Mouse (Mus musculus) spleen, adult 2 months (tissue): Measurements from ENCODE around the gene Timm44. TPM values are rescaled to one million over a fixed set of nuclear protein-coding genes. Genes with fewer than 3 reads are reported as not detected.

Experiments
- DNase-seq, 2 experiments: peaks; one replicate each; pipeline versions ENCODE4 v3.0.0 to v3.0.0-alpha.2; 2012 to 2021; ENCODE audit warnings: low spot score in 2 of 2, low read depth in 1 of 2
- H3K27ac ChIP-seq: fragments of 200-500 bp; 2 replicates; pipeline ENCODE4 v1.5.1; 2012; ENCODE audit warnings: low read length, inconsistent platforms; ENCODE audit not compliant: insufficient read depth
- H3K27me3 ChIP-seq: fragments of 200-500 bp; 2 replicates; pipeline ENCODE4 v1.6.1; 2012; ENCODE audit warnings: mild to moderate bottlenecking, moderate library complexity, low read length, inconsistent platforms; ENCODE audit not compliant: control insufficient read depth, insufficient read depth
- H3K36me3 ChIP-seq: fragments of 200-500 bp; 2 replicates; pipeline ENCODE4 v1.6.1; 2012; ENCODE audit warnings: mild to moderate bottlenecking, low read length, inconsistent platforms; ENCODE audit not compliant: control insufficient read depth, insufficient read depth
- H3K4me1 ChIP-seq: fragments of 200-500 bp; 2 replicates; pipeline ENCODE4 v1.6.1; 2011; ENCODE audit warnings: inconsistent platforms; ENCODE audit not compliant: control insufficient read depth, insufficient read depth, insufficient read length
- H3K4me3 ChIP-seq: fragments of 200-500 bp; 2 replicates; pipeline ENCODE4 v1.5.1; 2011; ENCODE audit warnings: mild to moderate bottlenecking, inconsistent platforms; ENCODE audit not compliant: insufficient read depth, insufficient read length; ENCODE audit errors: extremely low read depth
- CTCF ChIP-seq: fragments of 200-500 bp; IDR thresholded peaks from 2 replicates; pipeline ENCODE4 v1.5.1; 2011; ENCODE audit warnings: mild to moderate bottlenecking, inconsistent platforms; ENCODE audit not compliant: insufficient read depth, insufficient read length, insufficient replicate concordance; ENCODE audit errors: extremely low read depth
- POLR2A ChIP-seq: fragments of 200-500 bp; IDR thresholded peaks from 2 replicates; pipeline ENCODE4 v1.6.1; 2011; ENCODE audit warnings: low read depth, low read length, inconsistent platforms
- WGBS: fragments of 180-500 bp; shearing (Covaris S2); methylation state at CpG from one replicate; pipeline ENCODE4 v1.1.7; 2018; 5-methylcytosine and 5-hydroxymethylcytosine counted together
- polyA plus RNA-seq: library from polyadenylated mRNA; depleted of rRNA; stranded (reverse); fragments of >200 nt; gene quantifications from 2 replicates; pipeline ENCODE4 v1.2.3, GENCODE M21; 2012

Timm44 gene
- polyA plus RNA-seq, 1 experiment = 42.1 TPM

DNA sequence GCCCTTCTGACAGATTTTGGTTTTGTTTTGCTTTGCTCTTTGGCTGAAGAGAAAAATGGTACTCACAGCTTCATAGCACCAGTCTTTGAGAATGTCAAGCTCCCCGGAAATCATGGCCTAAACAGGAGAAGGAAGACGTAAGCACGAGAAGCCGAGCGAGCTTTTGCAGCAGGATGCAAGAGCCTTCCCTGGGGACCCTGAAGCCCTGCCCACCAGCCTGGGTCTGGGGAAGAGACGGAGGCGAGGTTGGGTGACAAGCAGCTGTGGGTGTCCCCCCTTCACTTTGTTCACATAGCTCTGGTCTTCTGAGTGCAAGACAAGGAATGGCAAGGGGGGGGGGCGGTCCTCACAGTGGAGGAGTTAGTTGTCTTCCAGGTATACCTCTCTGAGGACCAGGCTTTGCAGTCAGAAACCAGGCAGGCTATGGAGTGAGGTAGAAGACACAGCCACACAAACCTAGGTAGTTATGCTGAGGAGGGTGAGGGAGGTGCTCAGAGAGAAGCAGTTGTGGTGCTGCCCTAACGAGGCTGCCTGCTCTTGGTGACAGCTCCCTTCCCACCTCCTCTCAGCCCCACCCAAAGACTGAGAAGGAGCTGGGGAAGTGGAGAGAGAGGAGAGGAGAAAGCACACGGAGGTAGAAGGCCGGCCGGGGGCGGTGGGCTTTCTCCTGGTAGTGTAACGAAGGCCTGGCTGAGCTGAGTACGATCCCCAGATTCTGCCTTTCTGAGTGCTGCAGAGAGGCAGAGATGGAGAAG is 10.4 kb downstream of the Timm44 start:
- peaks cover 38% of the 10 kb centered on the region for H3K36me3 ChIP-seq
- H3K4me1 ChIP-seq = no peaks in the 10 kb centered on the region
- TF ChIP-seq CTCF (no peak), POLR2A (no peak)
- DNase-seq = no peak
- no peak overlapping the region for H3K4me3 ChIP-seq
- no peaks in the 10 kb centered on the region for H3K27me3 ChIP-seq
- 92% methylated on average over 15 of the region's 15 CpGs for WGBS
- H3K27ac ChIP-seq = no peak overlapping the region

GRCm38 (mm10) chr8:4263105-4263791 is 12.5 kb downstream of the Timm44 start:
- 77% methylated on average over 8 of the region's 8 CpGs for WGBS
- Histone ChIP-seq H3K36me3 (peaks cover 32% of the 10 kb centered on the region), H3K4me3 (no peak overlapping the region), H3K4me1 (peaks cover 11% of the 10 kb centered on the region; the same call in 1 of the 2 replicates), H3K27me3 (no peaks in the 10 kb centered on the region), H3K27ac (no peak overlapping the region)
- no peak for TF ChIP-seq CTCF
- no peak for TF ChIP-seq POLR2A
- no peak for DNase-seq

DNA sequence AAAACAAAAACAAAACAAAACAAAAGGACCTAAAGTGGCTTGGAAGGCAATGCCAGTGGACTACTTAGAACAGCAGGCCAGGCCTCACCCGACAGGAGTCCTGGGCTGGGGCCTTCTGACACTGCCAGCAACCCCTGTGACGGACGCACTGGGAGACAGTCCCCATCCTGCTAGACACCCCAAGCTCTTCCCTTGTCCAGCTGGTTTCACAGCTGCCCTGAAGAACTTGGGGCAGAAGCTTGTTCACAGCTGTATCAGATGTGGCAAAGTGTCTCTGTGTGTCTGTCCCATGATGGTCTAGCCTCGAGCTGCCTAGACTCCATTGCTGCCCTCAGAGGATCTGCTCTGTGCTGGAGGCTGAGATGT is 15.9 kb downstream of the Timm44 start:
- TF ChIP-seq CTCF = no peak
- TF ChIP-seq POLR2A = no peak
- Histone ChIP-seq H3K4me1 (peaks cover 11% of the 10 kb centered on the region), H3K36me3 (peaks cover 16% of the 10 kb centered on the region), H3K27me3 (no peaks in the 10 kb centered on the region), H3K27ac (no peak overlapping the region), H3K4me3 (no peak overlapping the region)
- DNase-seq = no peak
- 93% methylated on average over 4 of the region's 4 CpGs for WGBS

DNA sequence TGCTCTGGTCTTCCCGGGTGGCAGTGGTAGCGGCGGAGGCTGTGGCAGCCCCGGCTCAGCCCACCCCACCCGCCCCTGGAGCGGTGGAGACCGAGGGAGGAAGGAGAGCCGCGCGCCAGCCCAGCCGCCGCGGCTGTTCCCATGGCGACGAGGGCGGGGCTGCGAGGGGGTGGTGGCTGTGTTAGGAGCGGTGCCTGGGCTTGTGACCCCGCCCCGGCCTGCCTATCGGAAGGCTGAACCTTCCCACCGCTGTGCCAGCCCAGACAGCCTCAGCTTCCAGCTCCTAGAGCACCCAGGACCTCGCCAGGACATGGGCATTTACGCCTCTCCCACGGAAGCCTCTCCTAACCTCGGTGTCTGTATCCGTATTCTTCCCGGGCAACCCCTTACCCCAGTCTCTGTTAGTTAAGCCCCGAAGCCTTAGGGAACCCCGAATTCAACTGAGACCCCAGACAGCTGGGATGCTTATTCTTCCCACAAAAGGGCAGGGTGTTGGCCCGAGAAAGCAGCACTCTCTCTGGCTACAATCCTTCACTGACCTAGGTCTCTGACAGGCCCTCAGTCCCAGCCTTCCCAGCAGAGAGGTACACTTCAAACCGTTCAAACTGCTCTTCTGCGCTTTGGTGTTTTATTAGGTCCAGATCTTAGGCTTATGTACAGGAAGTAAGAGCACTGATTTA is 16.4 kb downstream of the Timm44 start, which contains the start of gene Ctxn1:
Gene Ctxn1, minus strand, starts transcription at position 150 of the 680 bp plus-strand sequence.
- peaks cover 11% of the 10 kb centered on the region for H3K4me1 ChIP-seq
- TF ChIP-seq POLR2A = no peak
- peak; percentile 58 to 94 for DNase-seq
- H3K27ac ChIP-seq = no peak within 1 kb of the TSS
- WGBS = 12% methylated on average over 32 of the region's 33 CpGs
- no peaks in the 10 kb centered on the region for H3K27me3 ChIP-seq
- peak within 1 kb of the TSS; percentile 55 for H3K4me3 ChIP-seq
- peaks cover 15% of the 10 kb centered on the region for H3K36me3 ChIP-seq

- DNase-seq = no peak
- Histone ChIP-seq H3K36me3 (peaks cover 12% of the 10 kb centered on the region), H3K4me1 (peaks cover 12% of the 10 kb centered on the region), H3K4me3 (peak overlapping the region; percentile 55; the same call in 1 of the 2 replicates), H3K27me3 (no peaks in the 10 kb centered on the region), H3K27ac (no peak overlapping the region)
- TF ChIP-seq POLR2A = no peak
- 1% methylated on average over 29 of the region's 32 CpGs for WGBS
Observed at GRCm38 (mm10) chr8:4258678-4259077, 17.0 kb downstream of the Timm44 start.

DNA sequence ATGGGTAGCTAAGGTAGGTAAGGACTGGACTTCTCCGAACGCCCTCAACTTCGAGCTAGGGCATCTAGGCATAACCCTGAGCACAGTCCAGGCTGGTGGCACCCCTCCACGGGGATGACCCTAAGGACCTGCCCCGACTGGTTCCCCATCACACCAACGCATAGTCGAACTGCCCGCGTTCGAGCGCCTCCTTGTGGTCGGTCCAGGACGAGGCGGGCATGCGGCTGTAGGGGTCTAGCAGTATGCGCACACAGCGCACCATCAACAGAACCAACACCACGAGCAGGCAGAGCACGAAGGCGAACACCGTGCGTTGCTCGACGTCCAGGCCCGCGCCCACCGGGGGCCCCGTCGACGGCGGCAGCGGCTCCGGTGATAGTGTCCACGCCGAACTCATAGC is 17.5 kb downstream of the Timm44 start:
- Histone ChIP-seq H3K4me1 (peaks cover 13% of the 10 kb centered on the region), H3K27me3 (no peaks in the 10 kb centered on the region), H3K36me3 (peaks cover 12% of the 10 kb centered on the region), H3K4me3 (peak overlapping the region; percentile 55; the same call in 1 of the 2 replicates), H3K27ac (no peak overlapping the region)
- peak in 1 of 2 experiments; percentile 69 for DNase-seq
- 5% methylated on average over 35 of the region's 35 CpGs for WGBS
- TF ChIP-seq POLR2A = no peak
- TF ChIP-seq CTCF = peak; percentile 80; the same call in 1 of the 2 replicates
